Mouse (Mus musculus) intestine, postnatal 0 days (tissue): Measurements from ENCODE around the gene Scgn. TPM values are rescaled to one million over a fixed set of nuclear protein-coding genes. Genes with fewer than 3 reads are reported as not detected.

Experiments used
- ATAC-seq: fragments of 200-750 bp; cut with Nextera tagmentation; 2 replicates; pipeline ENCODE4 v1.8.0; 2017; ENCODE audit warnings: mild to moderate bottlenecking, moderate TSS enrichment, moderate library complexity
- H3K27ac ChIP-seq: fragments of 300-500 bp; sonication (generic); 2 replicates; pipeline ENCODE4 v1.5.1; 2014; ENCODE audit warnings: mild to moderate bottlenecking, low read depth, low read length, moderate library complexity
- H3K27me3 ChIP-seq: fragments of 300-500 bp; sonication (generic); replicated peaks from 2 replicates; pipeline ENCODE4 v1.6.1; 2014; ENCODE audit warnings: low read length, mixed read lengths; ENCODE audit not compliant: control insufficient read depth, insufficient read depth
- H3K36me3 ChIP-seq: fragments of 300-500 bp; sonication (generic); 2 replicates; pipeline ENCODE4 v1.6.1; 2014; ENCODE audit warnings: mild to moderate bottlenecking, moderate library complexity; ENCODE audit not compliant: control insufficient read depth, insufficient read depth
- H3K4me1 ChIP-seq: fragments of 300-500 bp; sonication (generic); replicated peaks from 2 replicates; pipeline ENCODE4 v1.6.1; 2014; ENCODE audit warnings: antibody characterized with exemption, low read length, mixed read lengths; ENCODE audit not compliant: control insufficient read depth, insufficient read depth
- H3K4me2 ChIP-seq: fragments of 300-500 bp; sonication (generic); replicated peaks from 2 replicates; pipeline ENCODE4 v1.6.1; 2014; ENCODE audit warnings: low read depth, mild to moderate bottlenecking, moderate library complexity
- H3K4me3 ChIP-seq: fragments of 300-500 bp; sonication (generic); 2 replicates; pipeline ENCODE4 v1.5.1; 2014; ENCODE audit warnings: low read depth, low read length
- H3K9ac ChIP-seq: fragments of 300-500 bp; sonication (generic); 2 replicates; pipeline ENCODE4 v1.6.1; 2014; ENCODE audit warnings: mild to moderate bottlenecking, low read depth, low read length
- H3K9me3 ChIP-seq: fragments of 300-500 bp; sonication (generic); 2 replicates; pipeline ENCODE4 v1.6.1; 2016; ENCODE audit warnings: mixed run types; ENCODE audit not compliant: control insufficient read depth
- CTCF ChIP-seq: sonication (generic); IDR thresholded peaks from 2 replicates; pipeline ENCODE4 v1.5.1; 2016; ENCODE audit warnings: low read depth, mild to moderate bottlenecking, control low read depth, antibody characterized with exemption, moderate library complexity
- WGBS: fragments of 180-500 bp; shearing (Covaris S2); extraction: QIAGEN DNeasy Blood & Tissue Kit; methylation state at CpG from one replicate; pipeline ENCODE4 v1.1.7; 2014; 5-methylcytosine and 5-hydroxymethylcytosine counted together
- polyA plus RNA-seq: library from polyadenylated mRNA; unstranded; fragments of >200 nt; fragmentation: Nextera tagmentation; extraction: Ambion mirVana; gene quantifications from 2 replicates; pipeline ENCODE4 v1.2.1, GENCODE M21; 2015

Scgn gene
- polyA plus RNA-seq, 1 experiment from 2014 or later, result 9.0 TPM

GRCm38 (mm10) chr13:23933421-23934210 lies 57.4 kb downstream of the Scgn start, which contains the start of gene Hist1h2ba:
TSS of gene Hist1h2ba (minus strand) at chr13:23934156.
- Histone ChIP-seq H3K4me3 (no peak within 1 kb of the TSS), H3K4me1 (0 out of 2 replicates have a peak, but pooled peaks cover 4% of the 10 kb centered on the region), H3K36me3 (no peaks in the 10 kb centered on the region), H3K27ac (no peak within 1 kb of the TSS), H3K27me3 (no peaks in the 10 kb centered on the region), H3K9ac (no peak within 1 kb of the TSS), H3K4me2 (no peak within 1 kb of the TSS), H3K9me3 (no peaks in the 10 kb centered on the region)
- no peak for ATAC-seq
- 94% methylated on average over 35 of the region's 39 CpGs for WGBS
- TF ChIP-seq CTCF, result no peak

DNA sequence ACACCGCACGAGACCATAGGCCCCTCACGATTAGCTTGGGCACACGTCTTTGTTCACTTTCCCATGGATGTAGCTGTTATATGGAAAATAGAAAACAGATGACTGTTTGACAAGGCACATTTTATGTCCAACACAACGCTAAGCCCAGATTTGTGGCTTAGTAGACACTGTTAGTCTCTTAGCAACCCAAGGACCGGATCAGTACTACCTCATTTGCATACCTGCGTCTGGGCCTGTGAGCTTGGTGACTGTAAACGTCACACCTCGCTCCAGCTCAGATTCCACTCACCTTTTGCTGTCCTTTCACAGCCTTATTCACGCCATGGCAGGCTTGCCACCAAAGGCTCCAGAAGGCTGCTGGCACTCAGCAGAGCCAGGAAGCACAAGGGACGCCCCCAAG lies 60.1 kb downstream of the Scgn start:
- ATAC-seq, result peak; percentile 45
- Histone ChIP-seq H3K4me2 (peak overlapping the region; percentile 41; the same call in 1 of the 2 replicates), H3K27ac (no peak overlapping the region), H3K9ac (no peak overlapping the region), H3K27me3 (no peaks in the 10 kb centered on the region), H3K4me3 (no peak overlapping the region), H3K4me1 (0 out of 2 replicates have a peak, but pooled peaks cover 4% of the 10 kb centered on the region), H3K36me3 (no peaks in the 10 kb centered on the region), H3K9me3 (no peaks in the 10 kb centered on the region)
- WGBS, result 63% methylated on average over 11 of the region's 11 CpGs
- TF ChIP-seq CTCF, result no peak

GRCm38 (mm10) chr13:23930461-23930860 lies 60.6 kb downstream of the Scgn start:
- 66% methylated on average over 9 of the region's 9 CpGs for WGBS

GRCm38 (mm10) chr13:23928637-23929036 lies 62.4 kb downstream of the Scgn start:
- Histone ChIP-seq H3K4me1 (0 out of 2 replicates have a peak, but pooled peaks cover 4% of the 10 kb centered on the region), H3K9me3 (no peaks in the 10 kb centered on the region), H3K9ac (no peak overlapping the region), H3K27ac (no peak overlapping the region), H3K4me2 (peak overlapping the region; percentile 41), H3K36me3 (no peaks in the 10 kb centered on the region), H3K4me3 (no peak overlapping the region), H3K27me3 (no peaks in the 10 kb centered on the region)
- peak; percentile 68 for ATAC-seq
- no peak for TF ChIP-seq CTCF
- WGBS, result 38% methylated on average over 3 of the region's 3 CpGs

More at GRCm38 (mm10) chr13:23930461-23930860, 60.6 kb downstream of the Scgn start:
- H3K4me3 ChIP-seq, result no peak overlapping the region
- H3K27ac ChIP-seq, result no peak overlapping the region
- no peak overlapping the region for H3K9ac ChIP-seq
- peak overlapping the region; percentile 41; the same call in 1 of the 2 replicates for H3K4me2 ChIP-seq
- ATAC-seq, result peak; percentile 58; the same call in 1 of the 2 replicates
- no peaks in the 10 kb centered on the region for H3K9me3 ChIP-seq
- 0 out of 2 replicates have a peak, but pooled peaks cover 4% of the 10 kb centered on the region for H3K4me1 ChIP-seq
- no peaks in the 10 kb centered on the region for H3K36me3 ChIP-seq
- H3K27me3 ChIP-seq, result no peaks in the 10 kb centered on the region
- no peak for TF ChIP-seq CTCF

GRCm38 (mm10) chr13:23925792-23926191 lies 65.2 kb downstream of the Scgn start:
- WGBS, result 78% methylated on average over 2 of the region's 2 CpGs

GRCm38 (mm10) chr13:23917674-23918073 lies 73.3 kb downstream of the Scgn start:
- Histone ChIP-seq H3K4me2 (no peak overlapping the region), H3K36me3 (no peaks in the 10 kb centered on the region), H3K27ac (no peak overlapping the region), H3K27me3 (no peaks in the 10 kb centered on the region), H3K9me3 (no peaks in the 10 kb centered on the region), H3K9ac (no peak overlapping the region), H3K4me3 (no peak overlapping the region), H3K4me1 (0 out of 2 replicates have a peak, but pooled peaks cover 4% of the 10 kb centered on the region)
- peak; percentile 56 for ATAC-seq
- TF ChIP-seq CTCF, result no peak
- 12% methylated on average over 4 of the region's 4 CpGs for WGBS

More at GRCm38 (mm10) chr13:23925792-23926191, 65.2 kb downstream of the Scgn start:
- no peak overlapping the region for H3K4me3 ChIP-seq
- H3K4me1 ChIP-seq, result 0 out of 2 replicates have a peak, but pooled peaks cover 4% of the 10 kb centered on the region
- H3K9me3 ChIP-seq, result no peaks in the 10 kb centered on the region
- no peak for TF ChIP-seq CTCF
- H3K36me3 ChIP-seq, result no peaks in the 10 kb centered on the region
- ATAC-seq, result no peak
- H3K27ac ChIP-seq, result no peak overlapping the region
- no peak overlapping the region for H3K9ac ChIP-seq
- H3K27me3 ChIP-seq, result no peaks in the 10 kb centered on the region
- no peak overlapping the region for H3K4me2 ChIP-seq
